Mouse (Mus musculus): Measurements from ENCODE around the gene Gm49339. TPM values are rescaled to one million over a fixed set of nuclear protein-coding genes. Genes with fewer than 3 reads are reported as not detected.
"Not testable (repeated sequence)": the region's sequence is repeated elsewhere in the genome, so short reads cannot be mapped to it uniquely, and the experiment has no call there.

Gene Gm49339
- total RNA-seq (2014; fragmentation: Nextera tagmentation) (not detected in 2 replicates), total RNA-seq (2017) (4.5 TPM in 1 of 2 replicates, not detected in the other)

DNA sequence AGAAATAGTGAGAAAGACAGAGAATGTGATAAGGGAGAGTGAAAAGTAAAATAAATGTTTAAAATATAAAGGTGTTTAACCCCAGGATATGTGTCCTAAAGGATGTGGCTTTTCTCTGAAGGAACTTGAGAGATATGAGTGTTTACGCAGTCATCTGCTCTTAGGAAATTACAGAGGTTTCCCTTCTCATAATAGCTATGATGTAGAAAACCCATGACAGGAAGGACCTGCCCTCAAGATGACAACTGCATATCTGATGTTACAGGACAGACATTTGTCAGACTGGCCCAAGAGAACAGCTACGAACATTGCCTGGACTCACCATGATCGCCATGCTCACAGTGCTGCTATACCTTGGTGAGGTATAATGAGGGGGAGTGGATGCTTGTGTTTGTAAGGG is at the start of gene Gm49339, which contains the start of gene Lilr4b:
Gene Gm49339 (plus strand): TSS at position 216 of the 400 bp plus-strand sequence.
Gene Lilr4b (plus strand): TSS at position 236 of the 400 bp plus-strand sequence.
- peak; percentile 99 for ATAC-seq (replicated peaks; ENCODE audit: poor library complexity, severe bottlenecking)

DNA sequence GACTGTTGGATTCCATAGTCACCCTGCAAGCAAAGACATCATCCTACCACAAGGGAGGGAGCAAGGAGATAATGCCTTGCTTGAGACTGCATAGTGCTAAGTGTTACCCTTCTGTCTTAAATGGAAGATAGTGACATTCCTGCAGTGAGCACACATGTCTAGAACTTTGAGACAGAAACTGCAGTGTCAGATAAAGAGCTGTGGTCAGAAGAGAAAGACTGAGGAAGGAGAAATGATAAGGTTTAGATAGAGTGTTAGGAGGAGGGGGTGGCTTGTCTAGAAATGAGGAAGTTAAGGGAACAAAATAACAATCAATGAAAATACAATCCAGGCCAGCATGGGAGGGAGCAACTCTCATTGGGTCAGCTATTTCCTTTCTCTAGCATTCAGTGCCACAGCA is 47.5 kb upstream of the Gm49339 start:
- ATAC-seq (replicated peaks; ENCODE audit: poor library complexity, severe bottlenecking) = peak; percentile 74

DNA sequence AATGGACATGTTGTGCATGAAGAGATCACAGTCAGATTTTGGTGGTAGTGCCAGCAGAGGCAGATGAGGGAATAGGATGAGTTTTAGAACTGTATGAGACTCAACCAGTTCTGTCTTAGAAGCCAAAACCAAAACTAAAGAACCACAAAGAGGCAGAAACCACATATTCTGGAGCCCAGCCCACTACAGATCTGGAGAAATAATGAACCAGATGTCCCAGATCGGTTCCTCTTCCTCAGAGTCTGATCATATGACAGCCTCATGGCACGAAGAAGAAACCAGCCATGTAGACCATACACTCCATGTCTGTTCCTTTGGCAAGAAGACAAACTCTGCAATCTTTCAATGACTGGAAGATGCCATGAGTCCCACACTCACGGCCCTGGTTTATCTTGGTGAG is 44.7 kb upstream of the Gm49339 start:
- peak; percentile 90 for ATAC-seq (replicated peaks; ENCODE audit: poor library complexity, severe bottlenecking)

DNA sequence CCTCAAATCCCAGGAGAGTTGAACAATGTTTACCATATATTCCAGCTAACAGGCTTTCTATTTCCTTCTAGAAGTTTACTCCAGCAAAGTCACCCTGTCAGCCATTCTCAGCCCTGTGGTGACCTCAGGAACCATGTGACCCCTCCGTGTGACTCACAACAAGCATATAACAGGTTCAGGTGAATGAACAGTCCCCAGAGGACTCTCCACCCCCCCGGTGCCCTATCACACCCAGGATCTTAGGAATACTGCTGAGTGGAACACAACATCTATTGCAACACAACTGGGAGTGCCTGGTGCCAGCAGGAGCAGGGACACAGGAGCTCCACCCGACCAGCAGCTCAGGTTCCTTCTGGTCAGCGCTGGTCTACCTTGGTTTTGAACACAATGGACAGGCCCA is 28.8 kb upstream of the Gm49339 start:
- no peak for ATAC-seq (replicated peaks; ENCODE audit: poor library complexity, severe bottlenecking)

DNA sequence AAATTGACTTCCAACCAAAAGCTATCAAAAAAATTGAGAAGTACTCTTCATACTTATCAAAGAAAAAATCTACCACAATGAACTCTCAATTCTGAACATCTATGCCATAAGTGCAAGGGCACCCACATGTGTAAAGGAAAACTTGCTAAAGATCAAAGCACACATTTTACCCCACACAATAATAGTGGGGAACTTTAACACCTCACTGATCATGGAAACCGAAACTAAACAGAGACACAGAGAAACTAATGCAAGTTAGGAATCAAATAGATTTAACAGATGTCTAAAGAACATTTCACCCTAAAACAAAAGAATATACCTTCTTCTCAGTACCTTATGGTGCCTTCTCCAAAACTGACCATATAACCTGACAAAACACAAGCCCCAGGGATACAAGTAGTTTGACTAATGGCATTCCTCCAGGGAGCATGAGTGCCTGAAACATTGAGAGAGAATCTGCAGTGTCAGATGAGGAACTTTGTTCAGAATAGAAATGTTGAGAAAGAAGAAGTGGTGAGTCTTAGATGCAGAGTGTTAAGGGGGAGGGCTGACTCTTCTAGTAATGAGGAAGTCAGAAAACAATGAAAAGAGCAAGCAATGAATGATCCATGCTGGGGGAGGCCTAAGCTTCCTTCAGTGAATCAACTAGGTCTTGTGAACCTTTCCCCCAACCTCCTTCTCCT is 26.7 kb upstream of the Gm49339 start:
- peak; percentile 72 for ATAC-seq (replicated peaks; ENCODE audit: poor library complexity, severe bottlenecking)

DNA sequence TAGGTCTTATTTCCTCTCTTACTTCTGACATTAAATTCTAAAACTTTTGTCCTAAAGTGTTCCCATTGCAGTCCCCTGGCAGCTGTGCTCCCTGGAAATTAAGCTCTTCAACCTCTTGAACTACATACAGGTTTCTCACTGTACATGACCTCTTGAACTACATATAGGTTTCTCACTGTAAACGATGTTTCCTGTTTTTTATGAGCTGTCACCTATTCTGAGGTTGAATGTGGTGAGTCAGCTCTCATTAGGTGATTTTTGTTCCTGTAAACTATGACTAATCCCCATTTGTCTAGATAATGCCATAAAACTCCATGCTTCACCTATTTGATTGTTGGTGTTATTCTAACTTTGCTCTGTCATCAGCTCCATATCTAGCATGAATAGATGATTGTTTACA is 26.0 kb upstream of the Gm49339 start:
- ATAC-seq (replicated peaks; ENCODE audit: poor library complexity, severe bottlenecking) = peak; percentile 21

DNA sequence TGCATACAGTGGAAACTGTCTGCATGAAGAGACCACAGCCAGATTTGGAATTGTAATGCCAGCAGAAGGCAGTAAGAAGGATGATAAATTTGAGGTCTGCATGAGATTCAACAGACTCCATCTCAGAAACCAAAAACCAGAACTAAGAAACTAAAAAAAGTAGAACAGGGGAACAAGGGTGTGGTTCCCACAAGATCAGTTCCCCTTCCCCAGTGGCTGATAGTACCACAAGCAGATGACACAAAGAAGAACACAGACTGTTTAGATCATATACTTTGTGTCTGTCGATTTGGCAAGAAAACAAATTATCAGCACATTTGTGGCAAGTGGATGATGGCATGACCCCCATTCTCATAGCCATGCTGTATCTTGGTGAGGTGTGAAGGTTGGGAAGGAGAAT is 24.6 kb upstream of the Gm49339 start:
- ATAC-seq (replicated peaks; ENCODE audit: poor library complexity, severe bottlenecking) = peak; percentile 67

DNA sequence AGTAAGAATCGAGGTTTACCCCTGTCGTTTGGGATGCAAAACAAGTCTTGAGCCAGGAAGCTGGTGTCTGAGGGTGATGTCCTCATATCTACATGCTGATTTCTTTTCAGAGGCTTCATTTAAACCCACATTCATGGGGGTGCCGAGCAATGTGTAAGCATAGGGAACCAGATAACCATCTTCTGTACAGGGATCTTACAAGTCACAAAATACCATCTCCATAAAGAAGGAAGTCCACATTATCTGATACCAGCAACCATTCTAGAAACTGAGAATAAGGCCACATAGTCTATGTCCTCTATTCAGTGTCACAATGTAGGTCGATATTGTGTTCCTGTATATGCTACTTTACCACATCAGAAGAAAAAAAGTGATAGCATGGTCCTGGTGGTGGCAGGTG is 24.0 kb upstream of the Gm49339 start:
- ATAC-seq (replicated peaks; ENCODE audit: poor library complexity, severe bottlenecking) = peak; percentile 51

DNA sequence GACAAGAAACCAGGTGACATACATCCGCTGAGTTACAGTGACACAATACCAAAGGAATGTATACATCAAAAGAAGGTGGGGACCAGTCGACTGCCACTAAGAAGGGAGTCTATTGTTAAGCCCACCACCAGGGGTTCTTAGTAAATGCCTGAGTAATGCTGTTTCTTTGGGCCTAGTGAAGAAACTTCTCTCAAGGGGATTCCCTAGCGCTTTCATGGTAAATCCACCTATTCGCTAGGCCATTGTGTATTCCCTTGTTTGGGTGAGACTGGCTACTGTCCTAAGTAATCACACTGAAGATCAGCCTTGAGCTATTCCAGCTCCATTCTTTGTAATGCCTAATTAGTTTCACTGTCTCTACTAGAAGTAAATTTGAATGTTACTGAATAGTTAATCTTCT is 16.6 kb upstream of the Gm49339 start:
- not testable (repeated sequence) for ATAC-seq (replicated peaks; ENCODE audit: poor library complexity, severe bottlenecking)

DNA sequence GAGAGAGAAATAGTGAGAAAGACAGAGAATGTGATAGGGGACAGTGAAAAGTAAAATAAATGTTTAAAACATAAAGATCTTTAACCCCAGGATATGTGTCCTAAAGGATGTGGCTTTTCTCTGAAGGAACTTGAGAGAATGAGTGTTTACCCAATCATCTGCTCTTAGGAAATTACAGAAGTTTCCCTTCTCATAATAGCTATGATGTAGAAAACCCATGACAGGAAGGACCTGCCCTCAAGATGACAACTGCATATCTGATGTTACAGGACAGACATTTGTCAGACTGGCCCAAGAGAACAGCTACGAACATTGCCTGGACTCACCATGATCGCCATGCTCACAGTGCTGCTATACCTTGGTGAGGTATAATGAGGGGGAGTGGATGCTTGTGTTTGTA is 10.3 kb downstream of the Gm49339 start, which contains the start of gene Lilrb4a:
Gene Lilrb4a (plus strand): TSS at position 266 of the 400 bp plus-strand sequence.
- peak; percentile 97 for ATAC-seq (replicated peaks; ENCODE audit: poor library complexity, severe bottlenecking)

DNA sequence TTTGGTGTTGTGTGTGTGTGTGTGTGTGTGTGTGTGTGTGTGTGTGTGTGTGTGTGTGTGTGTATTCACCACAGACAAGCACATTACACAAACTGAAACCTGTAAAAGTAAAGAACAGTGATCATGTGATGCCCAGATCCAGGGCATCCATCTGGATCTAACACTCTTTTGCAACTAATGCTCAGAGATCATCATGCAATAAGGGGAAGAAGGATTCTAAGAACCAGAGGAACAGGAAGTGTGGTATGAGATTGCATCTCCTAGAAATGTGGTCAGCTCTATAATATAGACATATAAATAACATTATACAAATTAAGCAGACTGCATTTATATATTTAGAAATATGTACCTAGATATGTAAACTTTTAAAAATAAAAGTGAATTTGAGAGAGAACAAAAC is 39.6 kb downstream of the Gm49339 start:
- ATAC-seq (replicated peaks; ENCODE audit: poor library complexity, severe bottlenecking) = peak; percentile 81

DNA sequence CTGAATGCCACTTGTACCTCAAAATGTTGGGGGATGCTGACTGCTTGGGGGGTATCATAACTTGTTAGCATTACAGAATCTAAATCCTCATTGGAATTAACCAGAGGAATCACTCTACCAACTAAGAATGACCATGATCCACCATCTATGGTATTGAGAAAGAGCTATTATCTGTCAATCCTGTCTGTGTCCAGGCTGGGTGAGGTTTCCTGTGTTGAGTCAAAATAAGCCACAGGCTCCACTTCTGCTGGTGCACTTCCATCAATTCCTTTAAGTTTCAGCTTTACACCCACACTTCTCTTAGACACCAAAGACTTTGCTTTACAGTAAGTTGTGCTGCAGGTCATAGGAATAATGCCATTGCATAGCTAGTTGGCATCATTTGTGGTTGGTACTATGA is 41.0 kb downstream of the Gm49339 start:
- ATAC-seq (replicated peaks; ENCODE audit: poor library complexity, severe bottlenecking) = peak; percentile 66

DNA sequence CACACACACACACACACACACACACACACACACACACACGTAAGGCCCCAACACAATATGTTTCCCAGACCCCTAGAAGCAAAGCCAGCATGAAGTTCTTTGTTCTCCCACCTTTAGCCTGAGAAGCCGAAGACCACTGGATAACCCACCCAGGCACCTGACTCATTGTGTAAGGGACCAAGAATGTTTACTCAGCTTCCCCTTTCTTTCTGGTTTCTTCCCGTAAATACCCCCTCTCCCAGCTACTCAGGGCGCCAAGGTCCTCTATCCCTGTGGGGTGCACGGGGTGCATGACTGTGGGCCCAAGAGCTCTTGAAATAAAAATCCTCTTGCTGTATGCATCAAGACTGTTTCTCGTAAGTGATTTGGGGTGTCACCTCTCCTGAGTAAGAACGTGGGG is 45.7 kb downstream of the Gm49339 start:
- ATAC-seq (replicated peaks; ENCODE audit: poor library complexity, severe bottlenecking) = peak; percentile 54

DNA sequence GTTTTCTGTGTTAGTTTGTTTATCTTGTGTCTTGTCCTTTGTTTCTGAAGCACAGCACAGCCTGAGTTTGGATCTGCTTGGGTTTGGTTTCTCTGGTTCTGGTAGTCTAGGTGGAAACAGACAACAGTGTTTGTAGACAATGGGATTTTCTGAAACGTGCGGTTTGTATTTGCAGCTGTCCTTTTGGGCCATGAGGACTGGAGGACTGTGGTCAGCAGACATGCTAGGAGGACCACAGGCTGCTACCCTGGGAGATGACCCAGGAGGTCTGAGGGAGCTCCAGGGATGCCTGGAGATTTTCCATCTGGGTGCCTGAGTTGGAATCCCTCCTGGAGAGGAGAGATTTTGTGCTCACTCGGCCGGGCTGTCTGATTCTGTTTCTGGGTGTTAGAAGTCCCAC is 46.2 kb downstream of the Gm49339 start:
- ATAC-seq (replicated peaks; ENCODE audit: poor library complexity, severe bottlenecking) = no peak

DNA sequence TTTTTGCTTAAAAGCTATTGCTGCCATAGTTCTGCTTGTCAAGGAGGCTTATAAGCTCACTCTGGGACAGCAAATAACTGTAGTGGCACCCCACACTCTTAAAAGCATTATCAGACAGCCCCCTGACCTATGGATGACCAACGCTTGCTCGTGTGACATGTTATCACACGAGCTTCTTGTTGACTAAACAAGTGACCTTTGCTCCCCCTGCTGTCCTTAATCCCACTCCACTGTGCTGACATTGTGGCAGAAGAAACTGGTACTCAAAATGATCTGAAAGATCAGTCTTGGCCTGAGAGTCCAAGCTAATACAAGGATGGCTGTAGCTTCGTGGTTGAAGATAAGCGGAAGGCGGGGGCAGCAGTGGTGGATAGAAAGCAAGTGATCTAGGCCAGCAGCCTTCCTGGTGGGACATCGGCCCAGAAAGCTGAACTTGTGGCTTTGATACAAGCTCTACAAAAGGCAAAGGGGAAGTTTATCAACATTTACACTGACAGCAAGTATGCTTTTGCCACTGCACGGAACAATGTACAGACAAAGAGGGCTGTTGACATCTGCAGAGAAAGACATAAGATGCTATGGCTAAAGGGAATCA is 48.5 kb downstream of the Gm49339 start:
- ATAC-seq (replicated peaks; ENCODE audit: poor library complexity, severe bottlenecking) = peak; percentile 28

DNA sequence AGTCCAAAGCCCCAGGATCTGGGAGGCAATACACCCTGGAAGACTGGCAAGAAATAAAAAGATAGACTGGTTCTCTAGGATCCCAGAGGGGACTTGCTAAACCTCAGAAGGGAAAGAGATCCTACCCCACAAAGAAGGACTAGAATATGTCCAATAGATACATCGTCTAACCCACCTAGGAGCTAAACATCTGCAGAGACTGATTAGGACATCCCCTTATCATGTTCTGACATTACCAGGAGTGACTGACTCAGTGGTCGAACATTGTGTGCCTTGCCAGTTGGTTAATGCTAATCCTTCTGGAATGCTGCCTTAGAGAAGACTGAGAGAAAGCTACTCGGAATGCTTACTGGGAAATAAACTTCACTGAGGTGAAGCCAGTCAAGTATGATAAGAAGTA is 49.1 kb downstream of the Gm49339 start:
- no peak for ATAC-seq (replicated peaks; ENCODE audit: poor library complexity, severe bottlenecking)

DNA sequence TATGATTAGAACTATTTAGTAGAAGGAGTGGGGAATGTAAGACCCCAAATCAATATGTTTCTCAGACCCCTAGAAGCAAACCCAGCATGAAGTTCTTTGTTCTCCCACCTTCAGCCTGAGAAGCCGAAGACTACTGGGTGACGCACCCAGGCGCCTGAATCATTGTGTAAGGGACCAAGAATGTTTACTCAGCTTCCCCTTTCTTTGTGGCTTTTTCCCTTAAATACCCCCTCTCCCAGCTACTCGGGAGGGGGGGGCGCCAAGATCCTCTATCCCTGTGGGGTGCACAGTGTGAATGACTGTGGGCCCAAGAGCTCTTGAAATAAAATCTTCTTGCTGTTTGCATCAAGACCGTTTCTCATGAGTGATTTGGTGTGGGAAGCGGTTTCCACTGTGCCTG is 50.4 kb downstream of the Gm49339 start:
- ATAC-seq (replicated peaks; ENCODE audit: poor library complexity, severe bottlenecking) = peak; percentile 88

Other genes starting within 250 kb of the Gm49339 start
- gene Lilr4b, start within 50 bp of the Gm49339 start, total RNA-seq (2014; fragmentation: Nextera tagmentation) = 0.17 and 6.7 TPM in 2 replicates
- 15.0 and 20.1 TPM in 2 replicates for gene Lilr4b, start within 50 bp of the Gm49339 start, total RNA-seq (2017)
- gene Lilrb4a, start 10.3 kb downstream of the Gm49339 start, total RNA-seq (2014; fragmentation: Nextera tagmentation) = 5.7 and 10.6 TPM in 2 replicates
- 27.1 and 38.8 TPM in 2 replicates for gene Lilrb4a, start 10.3 kb downstream of the Gm49339 start, total RNA-seq (2017)
- not detected in 2 replicates for gene Fam162b, start 109.9 kb downstream of the Gm49339 start, total RNA-seq (2014; fragmentation: Nextera tagmentation)
- not detected in 2 replicates for gene Fam162b, start 109.9 kb downstream of the Gm49339 start, total RNA-seq (2017)
- not detected in 2 replicates for gene Gprc6a, start 150.8 kb downstream of the Gm49339 start, total RNA-seq (2014; fragmentation: Nextera tagmentation)
- gene Gprc6a, start 150.8 kb downstream of the Gm49339 start, total RNA-seq (2017) = not detected in 2 replicates
- gene Rfx6, start 197.1 kb downstream of the Gm49339 start, total RNA-seq (2014; fragmentation: Nextera tagmentation) = not detected in 2 replicates
- not detected in 2 replicates for gene Rfx6, start 197.1 kb downstream of the Gm49339 start, total RNA-seq (2017)

Measured in granulocyte monocyte progenitor cell, adult 5-6 weeks (primary cell).